Mouse (Mus musculus) liver, embryonic 11.5 days (tissue): ENCODE results near the gene Clhc1. TPM values are rescaled to one million over a fixed set of nuclear protein-coding genes. Genes with fewer than 3 reads are reported as not detected.

Experiments
- ATAC-seq: fragments of 200-750 bp; cut with Nextera tagmentation; replicated peaks from 2 replicates; pipeline ENCODE4 v1.8.0; 2017; ENCODE audit warnings: moderate number of reproducible peaks, mild to moderate bottlenecking, moderate TSS enrichment, moderate library complexity; ENCODE audit not compliant: low FRiP score
- DNase-seq: peaks from one replicate; pipeline ENCODE4 v3.0.0-alpha.2; 2017; ENCODE audit warnings: low spot score
- H3K27ac ChIP-seq: fragments of 300-500 bp; sonication (generic); 2 replicates; pipeline ENCODE4 v1.5.1; 2014; ENCODE audit warnings: mild to moderate bottlenecking, low read depth, low read length, control low read depth
- H3K27me3 ChIP-seq: fragments of 300-500 bp; sonication (generic); replicated peaks from 2 replicates; pipeline ENCODE4 v1.6.1; 2014; ENCODE audit warnings: low read length, mixed read lengths; ENCODE audit not compliant: control insufficient read depth, insufficient read depth
- H3K36me3 ChIP-seq: fragments of 300-500 bp; sonication (generic); 2 replicates; pipeline ENCODE4 v1.6.1; 2014; ENCODE audit warnings: mild to moderate bottlenecking, low read length, moderate library complexity, mixed read lengths; ENCODE audit not compliant: control insufficient read depth, insufficient read depth
- H3K4me1 ChIP-seq: fragments of 300-500 bp; sonication (generic); replicated peaks from 2 replicates; pipeline ENCODE4 v1.6.1; 2014; ENCODE audit warnings: low read length, mixed read lengths; ENCODE audit not compliant: control insufficient read depth, insufficient read depth
- H3K4me2 ChIP-seq: fragments of 300-500 bp; sonication (generic); 2 replicates; pipeline ENCODE4 v1.6.1; 2014; ENCODE audit warnings: mild to moderate bottlenecking, control low read depth, moderate library complexity
- H3K4me3 ChIP-seq: fragments of 300-500 bp; sonication (generic); 2 replicates; pipeline ENCODE4 v1.5.1; 2014; ENCODE audit warnings: low read depth, low read length, control low read depth
- H3K9ac ChIP-seq: fragments of 300-500 bp; sonication (generic); 2 replicates; pipeline ENCODE4 v1.6.1; 2014; ENCODE audit warnings: low read depth, low read length, control low read depth
- H3K9me3 ChIP-seq: fragments of 300-500 bp; sonication (generic); 2 replicates; pipeline ENCODE4 v1.6.1; 2016; ENCODE audit warnings: low read length, inconsistent platforms, mixed read lengths; ENCODE audit not compliant: control insufficient read depth
- WGBS: fragments of 180-500 bp; shearing (Covaris S2); extraction: QIAGEN DNeasy Blood & Tissue Kit; methylation state at CpG from one replicate; pipeline ENCODE4 v1.1.7; 2014; 5-methylcytosine and 5-hydroxymethylcytosine counted together
- polyA plus RNA-seq: library from polyadenylated mRNA; unstranded; fragments of >200 nt; fragmentation: Nextera tagmentation; extraction: Ambion mirVana; gene quantifications from 2 replicates; pipeline ENCODE4 v1.2.1, GENCODE M21; 2014

The Clhc1 gene
- polyA plus RNA-seq: 0.10 and 0.12 TPM in 2 replicates

DNA sequence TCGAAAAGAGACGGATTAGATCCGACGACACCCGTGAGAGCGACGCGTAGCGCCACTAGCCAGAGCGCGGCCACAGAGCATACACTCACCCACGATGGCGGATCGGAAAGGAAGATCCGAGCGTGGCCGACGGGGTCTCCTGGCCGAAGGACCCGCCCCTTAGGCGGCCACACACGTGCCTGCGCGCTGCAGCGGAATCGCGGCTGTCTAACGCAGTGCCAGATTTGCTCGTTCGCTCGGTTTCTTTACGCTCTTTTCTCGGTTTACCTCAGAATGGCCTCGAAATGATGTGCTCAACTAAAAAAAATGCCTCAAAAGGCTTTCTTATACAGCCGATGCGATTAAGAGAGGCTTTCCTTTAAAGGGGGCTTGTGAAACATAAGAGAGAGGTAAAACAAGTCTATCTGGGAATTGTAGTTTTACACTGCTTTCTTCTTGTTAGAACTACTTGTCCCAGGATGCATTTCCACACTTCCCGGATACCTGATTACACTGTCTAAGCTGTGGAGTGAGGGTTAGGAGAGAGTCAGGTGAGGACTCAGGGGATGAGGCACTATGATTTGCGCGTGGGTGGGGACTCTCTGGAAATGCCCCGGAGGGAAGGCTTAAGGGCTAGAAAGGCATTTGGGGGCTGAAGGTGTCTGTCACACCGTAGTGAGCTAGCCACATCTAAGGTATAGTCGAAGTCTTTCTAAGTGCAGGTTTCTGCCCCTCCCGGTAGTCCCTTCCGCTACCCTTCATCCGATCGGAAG lies at the start of gene Clhc1, which contains the start of gene Rps27a:
Gene Clhc1, plus strand, starts transcription at position 199 of the 752 bp plus-strand sequence.
Gene Rps27a, minus strand, starts transcription at position 358 of the 752 bp plus-strand sequence.
- under 1% methylated on average over 45 of the region's 46 CpGs for WGBS

DNA sequence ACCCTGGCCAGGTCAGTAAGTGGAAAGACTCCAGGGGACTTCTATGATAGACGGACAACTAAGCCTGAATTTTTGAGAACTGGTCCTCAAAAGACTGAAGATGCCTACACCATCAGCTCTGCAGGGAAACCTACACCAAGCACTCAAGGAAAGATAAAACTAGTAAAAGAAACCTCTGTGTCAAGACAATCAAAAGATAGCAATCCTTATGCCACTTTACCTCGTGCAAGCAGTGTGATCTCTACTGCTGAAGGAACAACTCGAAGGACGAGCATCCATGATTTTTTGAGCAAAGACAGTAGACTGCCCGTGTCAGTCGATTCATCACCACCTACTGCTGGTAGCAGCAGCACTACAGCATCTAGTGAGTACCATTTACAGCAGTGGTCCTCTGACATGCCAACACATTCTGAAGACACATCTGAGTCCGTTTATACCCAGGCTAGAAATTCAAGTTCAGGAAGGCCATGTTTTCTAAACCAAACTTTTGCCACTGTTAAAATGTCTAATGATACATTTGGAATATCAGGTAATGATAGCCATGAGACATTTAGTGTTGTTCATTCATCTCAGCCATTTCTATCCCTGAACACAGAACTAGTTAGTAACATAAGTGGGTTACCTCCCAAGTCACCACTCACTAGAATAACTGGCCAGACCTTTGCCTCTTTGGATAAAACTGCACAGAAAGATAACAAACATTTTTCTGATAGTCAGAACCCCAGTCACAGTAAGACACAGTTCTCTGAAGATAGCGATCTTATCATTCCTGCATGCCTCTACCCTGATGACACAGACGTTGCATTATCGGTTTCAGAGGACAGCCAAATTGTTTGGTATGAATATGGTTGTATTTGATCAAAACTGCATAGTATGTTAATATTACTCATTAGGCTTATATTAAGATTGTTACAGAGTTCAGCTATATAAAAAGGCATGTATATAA lies 43.5 kb upstream of the Clhc1 start:
- no peak overlapping the region; the same call in 1 of the 2 replicates for H3K27ac ChIP-seq
- H3K4me2 ChIP-seq: no peak overlapping the region; the same call in 1 of the 2 replicates
- ATAC-seq: peak; percentile 93

More for the DNA sequence above, at the start of gene Clhc1, which contains the start of gene Rps27a:
- H3K9me3 ChIP-seq: no peaks in the 10 kb centered on the region
- ATAC-seq: peak; percentile 94
- H3K27ac ChIP-seq: peak within 1 kb of the TSS; percentile 87
- peak within 1 kb of the TSS; percentile 86 for H3K4me2 ChIP-seq
- H3K36me3 ChIP-seq: peaks cover 23% of the 10 kb centered on the region
- H3K4me1 ChIP-seq: peaks cover 6% of the 10 kb centered on the region
- H3K27me3 ChIP-seq: no peaks in the 10 kb centered on the region
- DNase-seq: peak; percentile 94
- peak within 1 kb of the TSS; percentile 90 for H3K9ac ChIP-seq
- H3K4me3 ChIP-seq: peak within 1 kb of the TSS; percentile 62

DNA sequence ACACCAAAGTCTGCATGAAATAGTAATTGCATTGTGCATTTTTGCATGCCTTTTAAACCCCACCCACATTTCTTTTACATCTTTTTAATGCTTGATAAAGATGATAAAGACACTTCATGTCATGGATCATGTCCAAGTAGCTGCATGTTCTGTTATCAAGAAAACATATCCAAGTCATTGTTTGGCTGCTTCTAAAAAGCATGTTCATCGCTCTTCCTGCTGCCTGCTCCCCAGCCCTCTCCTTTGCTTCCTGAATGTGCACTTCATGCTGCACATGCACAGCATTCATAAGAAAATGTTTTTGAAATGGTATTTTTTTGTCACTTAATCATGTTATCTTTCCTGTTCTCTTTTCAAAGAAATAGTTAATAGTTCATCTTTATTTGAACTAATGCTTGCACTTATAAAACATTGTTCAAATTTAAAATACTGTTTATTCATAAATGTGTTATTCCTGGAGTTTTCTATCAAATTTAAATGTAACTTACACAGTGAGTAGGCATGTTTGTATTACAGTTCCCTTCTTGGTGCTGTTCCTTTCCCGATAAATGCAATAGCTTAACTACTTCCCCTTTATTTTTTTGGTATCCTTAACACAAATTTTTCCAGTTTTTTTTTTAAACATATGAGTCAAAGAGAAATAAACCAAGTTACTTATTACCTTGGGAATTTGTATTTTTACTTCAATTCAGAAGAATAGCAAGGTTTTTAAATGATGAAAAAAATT lies 42.7 kb upstream of the Clhc1 start:
- no peaks in the 10 kb centered on the region; the same call in 1 of the 2 replicates for H3K36me3 ChIP-seq
- 75% methylated on average over 2 of the region's 2 CpGs for WGBS
- no peak overlapping the region for H3K9ac ChIP-seq
- H3K4me2 ChIP-seq: no peak overlapping the region; the same call in 1 of the 2 replicates
- no peaks in the 10 kb centered on the region for H3K9me3 ChIP-seq
- ATAC-seq (peak; percentile 43), DNase-seq (no peak)
- no peaks in the 10 kb centered on the region for H3K27me3 ChIP-seq
- no peak overlapping the region for H3K4me3 ChIP-seq
- peak overlapping the region; percentile 70; the same call in 1 of the 2 replicates for H3K27ac ChIP-seq
- peaks cover 9% of the 10 kb centered on the region for H3K4me1 ChIP-seq

More for the DNA sequence above, 43.5 kb upstream of the Clhc1 start:
- Histone ChIP-seq H3K4me3 (no peak overlapping the region), H3K9me3 (no peaks in the 10 kb centered on the region), H3K27me3 (no peaks in the 10 kb centered on the region), H3K9ac (no peak overlapping the region), H3K36me3 (no peaks in the 10 kb centered on the region; the same call in 1 of the 2 replicates), H3K4me1 (peaks cover 9% of the 10 kb centered on the region)
- WGBS: 72% methylated on average over 10 of the region's 10 CpGs
- DNase-seq: no peak

DNA sequence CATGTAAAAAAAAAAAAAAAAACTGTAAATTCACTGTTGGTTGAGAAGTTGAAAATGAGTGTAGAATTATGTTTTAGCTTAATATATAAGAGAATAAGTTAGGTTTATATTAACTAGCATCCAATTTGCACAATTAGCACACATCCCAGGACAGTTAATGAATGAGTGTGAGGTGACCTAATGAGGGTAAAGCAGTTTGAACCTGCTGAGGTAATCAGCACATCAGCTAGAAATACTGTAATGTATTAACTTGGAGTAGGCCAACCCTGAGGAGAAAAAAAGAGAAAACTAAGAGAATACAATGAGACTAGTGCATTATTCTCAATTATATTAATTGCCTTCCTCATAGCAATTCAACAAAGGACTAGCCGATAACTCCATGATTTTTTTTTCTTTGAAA lies 38.3 kb upstream of the Clhc1 start:
- Histone ChIP-seq H3K9me3 (no peaks in the 10 kb centered on the region), H3K27me3 (no peaks in the 10 kb centered on the region), H3K4me1 (peaks cover 10% of the 10 kb centered on the region), H3K36me3 (peaks cover 4% of the 10 kb centered on the region; the same call in 1 of the 2 replicates), H3K4me2 (no peak overlapping the region), H3K27ac (no peak overlapping the region), H3K9ac (no peak overlapping the region), H3K4me3 (no peak overlapping the region)
- no peak for DNase-seq
- WGBS: 94% methylated on average over 1 of the region's 1 CpGs
- no peak for ATAC-seq

DNA sequence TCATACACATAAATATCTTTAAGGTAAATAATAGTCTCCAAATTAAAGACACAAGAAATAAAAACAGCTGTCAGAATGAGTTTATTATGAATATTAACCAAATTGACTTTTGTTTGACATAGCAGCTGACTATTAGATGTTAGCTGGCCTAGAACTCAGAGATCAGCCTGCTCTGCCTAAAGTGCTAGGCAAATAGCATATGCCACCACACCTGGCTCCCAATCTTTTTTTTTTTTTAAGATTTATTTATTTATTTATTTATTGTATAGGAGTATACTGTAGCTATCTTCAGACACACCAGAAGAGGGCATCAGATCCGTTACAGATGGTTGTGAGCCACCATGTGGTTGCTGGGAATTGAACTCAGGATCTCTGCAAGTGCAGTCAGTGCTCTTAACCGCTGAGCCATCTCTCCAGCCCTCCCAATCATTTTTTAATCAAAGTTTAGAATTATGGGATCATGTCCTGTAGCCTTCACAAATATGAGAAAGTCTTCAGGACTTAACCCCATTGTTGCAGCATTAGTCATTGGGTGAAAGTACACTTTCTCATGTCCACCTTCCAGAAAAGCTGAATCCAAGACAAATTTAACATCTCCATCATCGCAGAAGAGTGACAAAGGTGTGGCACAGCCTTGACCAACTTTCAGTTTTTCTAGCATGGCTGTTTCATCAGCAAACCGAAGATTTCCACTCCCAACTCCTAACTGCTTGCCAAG lies 34.8 kb upstream of the Clhc1 start:
- H3K9ac ChIP-seq: no peak overlapping the region
- no peak overlapping the region for H3K27ac ChIP-seq
- ATAC-seq: no peak
- H3K27me3 ChIP-seq: no peaks in the 10 kb centered on the region
- H3K9me3 ChIP-seq: no peaks in the 10 kb centered on the region
- H3K4me2 ChIP-seq: no peak overlapping the region
- no peak overlapping the region for H3K4me3 ChIP-seq
- H3K4me1 ChIP-seq: peaks cover 5% of the 10 kb centered on the region; the same call in 1 of the 2 replicates
- peaks cover 4% of the 10 kb centered on the region; the same call in 1 of the 2 replicates for H3K36me3 ChIP-seq
- WGBS: 87% methylated on average over 4 of the region's 4 CpGs
- no peak for DNase-seq

DNA sequence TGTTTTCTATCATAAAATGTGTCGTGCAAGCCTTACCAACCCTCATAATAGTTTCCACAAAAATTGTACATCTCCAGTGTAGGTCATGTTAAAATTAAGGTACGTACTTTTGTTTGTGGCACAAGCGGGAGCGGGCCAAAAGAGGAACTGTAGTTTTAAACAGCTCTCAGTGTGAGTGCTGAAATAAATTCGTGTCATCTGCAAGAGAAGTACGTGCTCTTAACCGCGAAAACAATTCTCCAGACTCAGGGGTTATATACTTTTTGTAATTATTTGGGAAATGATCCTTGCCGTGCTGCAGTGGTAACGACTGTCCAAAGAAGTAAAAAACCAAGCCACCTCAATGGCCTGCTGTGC lies 33.4 kb upstream of the Clhc1 start:
- H3K9ac ChIP-seq: peak overlapping the region; percentile 86
- DNase-seq (no peak), ATAC-seq (0 out of 2 replicates have a peak, but pooled peaks have one; percentile 0)
- H3K27ac ChIP-seq: peak overlapping the region; percentile 71
- 12% methylated on average over 10 of the region's 10 CpGs for WGBS
- no peaks in the 10 kb centered on the region for H3K9me3 ChIP-seq
- peak overlapping the region; percentile 74 for H3K4me3 ChIP-seq
- H3K36me3 ChIP-seq: peaks cover 4% of the 10 kb centered on the region; the same call in 1 of the 2 replicates
- peaks cover 5% of the 10 kb centered on the region; the same call in 1 of the 2 replicates for H3K4me1 ChIP-seq
- H3K27me3 ChIP-seq: no peaks in the 10 kb centered on the region
- peak overlapping the region; percentile 67 for H3K4me2 ChIP-seq

DNA sequence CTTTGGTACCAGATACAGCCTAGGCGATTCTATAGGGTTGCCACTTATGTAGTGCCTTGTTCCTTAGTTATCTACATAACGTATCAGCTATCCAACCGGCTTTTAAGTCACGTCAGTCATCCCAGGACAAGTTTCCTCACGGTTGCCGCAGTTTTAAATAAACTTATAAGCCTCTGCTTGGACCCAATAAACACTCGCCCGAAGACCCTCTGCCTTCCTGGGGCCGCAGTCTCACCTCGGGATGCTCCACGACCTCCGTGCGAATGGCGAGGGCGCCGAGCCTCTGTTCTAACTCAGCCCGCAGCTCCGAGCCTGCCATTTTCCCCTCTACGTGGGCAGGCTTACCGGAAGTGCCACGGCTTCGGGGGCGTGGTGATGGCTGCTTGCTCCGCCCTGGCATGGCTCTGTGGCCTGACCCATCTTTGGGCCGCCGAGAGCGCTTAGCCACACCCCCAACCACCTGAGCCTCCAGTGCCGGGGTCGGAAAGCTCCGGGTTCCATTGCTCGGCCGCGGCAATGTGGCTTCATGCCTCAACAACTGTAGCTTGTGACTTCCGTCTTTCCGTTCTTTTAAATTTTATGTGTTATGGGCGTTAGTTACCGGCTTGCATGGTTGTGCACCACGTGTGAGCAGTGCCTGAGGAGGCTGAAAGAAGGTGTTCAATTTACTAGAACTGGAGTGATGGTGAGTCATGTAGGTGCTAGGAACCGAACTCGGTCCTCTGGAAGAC lies 32.9 kb upstream of the Clhc1 start, which contains the start of gene Prorsd1:
Gene Prorsd1, minus strand, starts transcription at position 352 of the 731 bp plus-strand sequence.
- Histone ChIP-seq H3K27me3 (no peaks in the 10 kb centered on the region), H3K27ac (peak within 1 kb of the TSS; percentile 71), H3K4me2 (peak within 1 kb of the TSS; percentile 67), H3K9me3 (no peaks in the 10 kb centered on the region), H3K4me3 (peak within 1 kb of the TSS; percentile 74), H3K36me3 (peaks cover 4% of the 10 kb centered on the region; the same call in 1 of the 2 replicates), H3K4me1 (peaks cover 5% of the 10 kb centered on the region; the same call in 1 of the 2 replicates), H3K9ac (peak within 1 kb of the TSS; percentile 86)
- WGBS: 2% methylated on average over 40 of the region's 40 CpGs
- ATAC-seq (peak; percentile 99), DNase-seq (peak; percentile 93)
